Mouse (Mus musculus) adrenal gland, adult 2 months (tissue): ENCODE measurements at regions not wholly inside any gene's neighbourhood (a gene's known extent, or its start where the extent isn't known, plus 50 kb on each side); places are given as distances from the start of the nearest gene placed in this dataset.

Experiments used
- DNase-seq: peaks from one replicate; pipeline ENCODE4 v3.0.0; 2021

DNA sequence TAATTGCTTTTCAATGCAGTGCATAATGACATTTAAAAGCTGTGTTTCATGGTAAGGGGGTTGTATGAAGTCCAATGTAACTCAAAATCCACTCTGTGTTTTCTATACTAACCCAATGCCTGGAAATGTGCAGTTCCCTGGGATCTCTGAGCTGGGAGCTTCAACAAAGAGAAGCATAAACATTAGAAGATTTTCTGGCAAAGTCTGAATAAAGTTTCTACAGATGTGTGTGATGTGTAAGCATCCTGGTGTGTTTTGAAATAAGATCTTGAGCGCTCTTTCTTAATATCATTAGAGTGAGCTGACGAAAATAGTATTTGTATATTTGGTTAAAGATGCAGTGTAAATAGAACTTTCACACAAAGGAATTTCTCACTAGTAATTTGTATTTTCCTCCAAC is 212.2 kb upstream of the Ferd3l start:
- no peak for DNase-seq

DNA sequence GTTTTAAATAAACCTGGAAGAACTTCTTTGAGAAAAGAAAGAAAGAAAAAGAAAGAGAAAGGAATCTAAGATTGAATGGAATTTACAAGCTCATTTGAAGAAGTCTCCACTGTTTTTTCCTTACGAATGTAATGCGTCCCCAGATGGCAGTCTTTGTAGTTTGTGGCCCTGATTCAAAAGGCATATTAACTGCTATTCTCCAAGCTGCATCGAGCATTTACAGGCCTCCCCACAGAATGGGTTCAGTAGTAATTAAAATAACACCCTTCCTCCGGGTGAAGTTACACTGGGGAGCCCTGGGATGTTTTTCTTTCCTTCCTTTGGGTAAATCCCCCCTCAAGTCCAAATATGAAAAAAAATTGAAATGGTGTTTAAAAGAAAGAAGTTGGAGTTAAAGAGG is 211.2 kb upstream of the Ferd3l start:
- DNase-seq = no peak

- no peak for DNase-seq
These were observed 210.5 kb upstream of the Ferd3l start for GRCm38 (mm10) chr12:33717601-33718260.

GRCm38 (mm10) chr12:33719063-33719462 is 209.2 kb upstream of the Ferd3l start:
- DNase-seq = no peak

DNA sequence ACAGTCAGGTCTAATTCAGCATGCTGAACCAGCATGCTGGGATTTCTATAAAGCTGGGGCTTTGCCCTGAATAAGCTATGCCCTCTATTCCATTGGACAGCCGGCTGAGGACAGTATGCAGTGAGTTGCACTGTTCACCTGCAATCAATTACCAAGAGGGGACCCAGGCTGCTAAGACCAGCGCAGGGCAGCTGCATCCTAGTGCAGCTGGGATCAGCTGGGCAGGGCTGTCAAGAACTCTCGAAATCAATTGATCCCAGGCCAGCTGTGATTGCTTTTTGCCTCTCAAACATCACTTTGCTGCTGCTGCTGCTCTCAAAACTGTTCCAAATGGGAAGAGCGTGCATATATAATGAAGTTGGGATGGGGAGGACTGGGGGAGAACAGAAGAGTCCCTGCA is 196.3 kb upstream of the Ferd3l start:
- DNase-seq = no peak

DNA sequence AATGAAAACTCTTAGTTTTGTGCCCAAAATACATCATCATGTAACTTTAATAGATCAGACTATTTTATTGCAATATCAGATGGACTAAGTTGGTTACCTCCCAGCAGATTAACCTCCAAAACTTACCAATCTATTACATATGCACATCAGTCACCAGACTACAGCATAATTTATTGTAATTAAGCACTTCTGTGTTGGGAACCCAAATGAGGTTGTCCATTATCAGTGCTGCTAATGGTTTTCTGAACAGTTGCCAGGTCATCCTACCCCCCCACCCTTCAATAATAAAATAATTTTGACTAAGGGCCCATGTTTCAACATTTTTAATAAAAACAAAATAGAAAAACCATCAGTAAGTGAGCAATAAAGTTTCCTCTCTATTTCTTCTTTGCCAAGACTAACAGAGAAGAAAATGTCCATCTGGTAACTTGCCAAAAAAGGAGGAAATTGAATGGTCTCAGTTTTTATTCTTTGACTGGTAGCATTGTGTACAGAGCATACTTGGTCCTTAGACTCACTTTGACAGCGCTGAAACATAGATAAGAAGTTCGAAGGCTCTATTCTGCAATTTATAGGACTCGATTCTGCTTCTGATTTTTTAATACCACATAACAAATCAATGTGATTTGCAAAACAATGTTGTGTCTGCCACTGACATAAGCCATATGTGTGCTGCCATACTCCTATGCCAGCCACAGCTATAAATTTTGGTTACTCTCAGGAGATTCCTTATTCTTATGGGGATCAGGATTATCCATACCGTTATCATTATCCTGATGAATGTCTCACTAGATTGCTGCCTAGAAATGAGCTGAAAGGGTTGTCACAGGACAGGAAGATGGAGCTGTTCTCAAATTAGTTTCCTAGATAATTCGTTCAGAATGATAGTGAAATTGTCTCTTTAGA is 152.4 kb upstream of the Ferd3l start:
- DNase-seq = no peak

GRCm38 (mm10) chr12:33778477-33778876 is 149.7 kb upstream of the Ferd3l start:
- no peak for DNase-seq

DNA sequence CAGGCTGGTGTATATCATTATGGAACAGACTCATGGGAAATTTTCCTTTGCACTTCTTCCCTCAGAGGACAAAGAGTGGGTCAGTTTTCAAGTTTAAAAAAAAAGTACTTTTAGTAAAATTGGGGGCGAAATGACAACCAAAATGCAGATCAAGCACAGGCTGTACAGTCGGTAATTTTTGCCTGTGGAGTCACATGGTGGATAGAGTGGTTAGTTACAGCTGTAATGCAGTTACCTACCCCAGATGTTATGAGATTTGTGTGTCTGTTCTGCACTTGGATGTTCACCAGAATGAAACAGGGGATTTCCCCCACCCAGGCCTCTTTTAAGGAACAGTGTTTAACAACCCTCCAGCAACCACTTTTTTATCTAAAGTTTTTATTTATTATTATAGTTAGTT is 148.3 kb upstream of the Ferd3l start:
- no peak for DNase-seq

- DNase-seq = no peak
These were observed 123.9 kb upstream of the Ferd3l start for GRCm38 (mm10) chr12:33804206-33804791.

DNA sequence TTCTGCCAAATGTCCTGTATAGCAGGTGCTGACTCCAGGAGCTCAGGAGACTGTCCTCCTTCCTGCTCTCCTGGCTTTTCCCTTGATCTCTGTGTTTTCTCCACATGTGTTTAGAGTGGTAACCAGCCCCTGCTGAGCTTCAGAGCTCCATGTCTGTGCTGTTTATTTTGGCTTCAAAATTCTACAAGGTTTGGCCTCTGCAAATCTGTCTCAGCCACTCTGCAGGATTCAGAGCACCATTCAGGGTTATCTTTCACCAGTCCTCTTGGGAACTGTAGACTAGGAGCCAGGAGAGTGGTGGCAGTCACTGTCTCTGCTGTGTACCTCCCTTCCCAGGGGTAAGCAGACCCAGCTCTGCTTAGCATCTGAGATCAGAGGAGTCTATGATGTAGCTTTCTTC is 102.7 kb upstream of the Ferd3l start:
- DNase-seq = no peak

- DNase-seq = no peak
These were observed 79.1 kb upstream of the Ferd3l start for GRCm38 (mm10) chr12:33849088-33849487.

DNA sequence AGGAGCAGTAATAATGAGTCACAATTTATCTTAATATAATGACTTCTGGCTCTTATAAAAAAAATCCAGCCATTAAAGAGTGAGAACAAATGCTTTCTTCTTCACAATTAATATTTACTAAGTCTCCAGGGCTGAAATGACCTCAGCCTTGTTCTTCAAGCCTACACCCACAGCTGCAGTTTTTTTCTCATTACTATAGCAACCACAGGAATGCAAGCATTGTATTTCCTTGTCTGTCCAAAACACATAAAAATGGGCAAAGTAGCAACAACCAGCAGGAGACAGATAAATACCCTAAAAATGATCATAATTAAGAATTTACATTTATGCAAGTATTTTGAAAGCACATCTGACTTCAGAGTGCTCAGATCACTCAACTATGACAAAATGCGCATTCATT is 76.5 kb upstream of the Ferd3l start:
- DNase-seq = no peak
